Mouse (Mus musculus) CD4-positive helper T cell, adult 2 months (primary cell): ENCODE measurements around the gene Tgfb2.

Experiments
- DNase-seq: peaks from one replicate; pipeline ENCODE4 v3.0.0-alpha.2; 2012; ENCODE audit warnings: low read depth, missing footprints, low spot score

Gene Tgfb2

GRCm38 (mm10) chr1:186702391-186703255, 3.2 kb downstream of the Tgfb2 start:
- no peak for DNase-seq

DNA sequence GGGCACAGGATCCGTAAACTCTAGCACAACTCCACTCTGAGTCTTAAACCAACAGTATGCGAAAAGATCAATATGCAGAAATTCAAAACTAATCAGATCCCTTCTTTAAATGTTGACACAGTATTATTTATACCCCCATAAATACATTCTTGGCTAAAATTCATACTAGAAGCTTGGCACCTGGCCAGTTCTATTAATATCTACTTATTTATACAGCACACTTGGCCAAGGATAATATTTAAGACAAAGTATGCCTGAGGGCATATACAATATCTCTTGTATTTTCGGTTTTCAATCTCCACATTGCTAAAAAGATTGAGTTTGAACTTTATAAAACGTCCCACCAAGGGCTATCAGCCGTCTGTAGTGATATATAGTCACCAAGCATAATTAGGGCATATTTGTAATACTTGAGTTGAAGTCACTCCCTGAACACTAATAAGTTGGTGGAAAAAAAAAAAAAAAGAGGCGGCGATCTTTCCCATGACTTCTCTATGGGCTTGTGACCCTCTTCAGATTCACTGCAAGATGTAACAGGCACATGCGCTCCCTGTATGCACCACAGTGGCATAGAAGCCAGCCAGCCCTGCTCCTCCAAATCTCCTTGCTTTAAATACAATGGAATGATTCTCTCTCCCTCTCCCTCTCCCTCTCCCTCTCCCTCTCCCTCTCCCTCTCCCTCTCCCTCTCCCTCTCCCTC, 4.4 kb downstream of the Tgfb2 start:
- DNase-seq = no peak

DNA sequence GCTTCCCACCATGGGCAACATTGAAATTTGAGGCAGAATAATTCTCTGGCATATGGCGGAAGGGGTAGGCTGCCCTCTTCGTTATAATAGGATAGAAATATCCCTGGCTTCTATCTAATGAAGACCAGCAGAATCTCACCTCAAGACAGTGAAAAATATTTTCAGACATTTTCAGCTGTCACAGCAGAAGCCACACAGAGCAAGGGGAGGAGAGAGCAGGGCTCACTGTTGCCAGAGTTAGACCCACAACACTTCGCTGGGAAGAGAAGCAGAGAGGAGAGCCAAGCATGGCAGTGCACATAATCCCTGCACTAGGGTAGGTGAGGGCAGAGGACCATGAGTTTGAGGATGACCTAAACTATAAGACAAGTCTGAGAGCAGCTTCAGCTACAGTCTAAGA, 5.3 kb downstream of the Tgfb2 start:
- no peak for DNase-seq

DNA sequence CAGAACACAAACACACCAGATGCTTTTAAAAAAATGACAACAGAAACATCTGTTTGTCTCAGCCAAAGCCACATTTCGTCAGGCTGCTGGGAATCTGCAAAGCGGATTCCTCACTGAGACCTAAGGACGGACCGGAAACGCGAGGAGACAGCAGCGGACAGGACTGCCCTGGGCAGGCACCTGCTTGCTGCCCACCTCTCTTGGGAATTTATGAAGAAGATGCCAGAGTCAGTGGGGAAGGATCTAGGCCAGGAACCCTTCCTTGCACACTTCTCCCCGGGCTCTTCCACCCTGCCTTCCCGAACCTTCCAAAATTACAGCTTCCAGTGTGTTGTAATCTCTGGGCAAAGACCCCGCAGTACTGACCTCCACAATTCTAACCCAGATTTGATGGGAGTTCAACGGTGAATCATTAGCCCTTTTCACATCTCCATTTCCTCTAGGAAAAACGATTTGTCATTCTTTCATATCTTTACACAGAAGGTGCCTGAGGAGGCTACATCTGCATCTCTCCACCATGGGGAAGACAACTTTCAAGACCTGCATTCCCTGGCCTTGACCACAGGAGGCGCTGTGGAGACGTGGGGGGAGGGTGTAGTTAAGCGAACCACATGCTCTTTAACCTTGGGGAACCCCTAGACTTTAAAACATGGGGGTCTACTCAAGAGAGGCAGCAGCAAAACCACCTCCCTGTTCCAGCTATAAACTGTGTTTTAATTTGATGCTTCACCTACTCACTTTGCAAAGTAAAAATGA, 7.0 kb downstream of the Tgfb2 start:
- no peak for DNase-seq

GRCm38 (mm10) chr1:186696231-186696630, 9.6 kb downstream of the Tgfb2 start:
- DNase-seq = no peak

- no peak for DNase-seq
Measured at GRCm38 (mm10) chr1:186695361-186695760, 10.4 kb downstream of the Tgfb2 start.

- no peak for DNase-seq
Measured at GRCm38 (mm10) chr1:186692370-186692769, 13.4 kb downstream of the Tgfb2 start.

DNA sequence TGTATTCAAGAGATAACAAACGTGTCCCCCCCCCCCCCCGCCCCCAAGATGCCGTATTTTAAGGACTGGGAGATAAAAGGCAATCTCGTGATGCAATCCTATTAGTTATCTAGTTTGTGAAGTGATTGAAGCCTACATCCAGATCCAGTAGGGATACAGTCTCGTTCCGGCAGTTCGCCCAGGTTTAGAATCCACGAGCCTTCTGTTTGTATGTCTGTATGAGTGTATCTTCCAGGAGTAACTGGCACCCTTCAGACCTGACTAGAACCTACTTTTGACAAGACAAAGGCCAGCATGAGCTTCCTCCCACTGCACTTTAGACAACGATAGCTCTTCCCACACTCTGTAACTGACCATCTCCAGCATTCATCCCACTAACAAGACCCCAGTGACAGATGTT, 14.1 kb downstream of the Tgfb2 start:
- no peak for DNase-seq

DNA sequence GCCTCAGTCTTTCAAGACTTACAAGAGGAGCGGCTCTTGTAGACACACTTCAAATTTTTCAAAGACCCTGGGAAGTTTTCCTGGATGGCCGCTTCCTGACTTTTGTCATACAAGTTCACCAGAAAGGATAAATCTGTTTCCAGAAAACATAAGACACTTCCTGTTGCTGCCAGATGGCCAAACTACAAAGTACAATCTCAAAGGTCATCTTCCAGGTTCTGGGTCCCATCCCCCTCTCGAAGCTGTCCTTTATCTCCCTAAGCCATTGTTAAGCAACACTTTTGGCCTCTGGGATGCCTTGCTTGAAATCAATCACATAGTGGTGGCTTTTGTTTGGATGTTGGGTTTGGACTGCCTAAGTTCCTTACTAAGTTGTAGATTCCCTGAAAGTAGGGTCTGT, 21.7 kb downstream of the Tgfb2 start:
- no peak for DNase-seq

DNA sequence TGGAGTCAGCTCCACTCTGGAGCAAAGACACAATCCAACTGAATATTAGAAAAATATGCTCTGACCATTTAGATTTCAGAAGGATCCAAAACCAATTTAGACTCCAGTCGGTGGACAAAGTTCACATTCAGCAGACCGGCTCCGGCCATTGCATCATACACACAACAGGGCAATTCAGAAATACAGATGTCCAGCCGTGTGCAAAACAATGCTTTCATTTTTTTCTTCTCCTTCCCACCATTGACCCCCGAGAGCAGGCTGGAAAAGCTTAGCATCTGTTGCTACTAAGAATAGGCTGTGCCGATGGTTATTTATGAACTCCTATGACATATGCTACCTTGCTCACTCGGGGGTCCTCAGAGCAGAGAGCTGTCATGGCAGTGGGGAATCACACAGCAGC, 23.2 kb downstream of the Tgfb2 start:
- no peak for DNase-seq

DNA sequence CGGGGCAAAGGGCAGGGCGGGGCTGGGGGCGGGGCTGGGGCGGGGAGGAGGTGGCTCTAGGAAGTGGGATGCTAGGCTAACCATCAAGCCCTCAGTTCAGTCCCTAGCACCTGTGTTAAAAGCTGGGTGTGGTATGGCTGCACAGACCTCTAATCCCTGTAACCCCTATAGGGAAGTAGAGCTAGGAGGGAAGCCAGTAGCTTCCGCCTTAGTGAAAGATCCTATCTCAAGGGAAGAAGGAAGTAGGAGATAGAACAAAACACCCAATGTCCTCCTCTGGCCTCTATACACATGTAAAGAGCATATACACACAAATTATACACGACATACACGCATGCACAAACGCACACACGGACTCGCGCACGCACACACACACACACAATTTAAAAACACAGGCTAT, 28.2 kb downstream of the Tgfb2 start:
- no peak for DNase-seq

GRCm38 (mm10) chr1:186676199-186676598, 29.6 kb downstream of the Tgfb2 start:
- peak; percentile 2 for DNase-seq

DNA sequence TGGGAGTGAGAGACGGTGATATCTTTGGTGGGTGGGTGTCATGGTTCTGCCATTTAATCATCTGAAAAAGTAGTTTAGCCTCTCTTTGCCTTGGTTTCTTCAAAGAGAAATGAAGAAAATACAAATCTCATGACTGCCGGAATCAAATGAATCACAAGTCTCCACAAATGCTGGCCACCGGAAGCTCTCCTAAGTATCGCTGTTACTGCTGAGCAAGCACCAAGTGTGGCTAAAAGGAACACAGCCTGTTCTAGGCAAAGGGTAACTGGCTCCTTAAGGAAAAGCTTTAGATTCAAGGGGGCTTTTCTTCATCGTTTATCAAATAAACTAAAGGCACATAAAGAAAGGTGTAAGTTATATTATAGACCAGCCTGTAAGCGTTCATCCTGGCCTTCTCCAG, 30.5 kb downstream of the Tgfb2 start:
- DNase-seq = no peak

GRCm38 (mm10) chr1:186674621-186675020, 31.2 kb downstream of the Tgfb2 start:
- no peak for DNase-seq

DNA sequence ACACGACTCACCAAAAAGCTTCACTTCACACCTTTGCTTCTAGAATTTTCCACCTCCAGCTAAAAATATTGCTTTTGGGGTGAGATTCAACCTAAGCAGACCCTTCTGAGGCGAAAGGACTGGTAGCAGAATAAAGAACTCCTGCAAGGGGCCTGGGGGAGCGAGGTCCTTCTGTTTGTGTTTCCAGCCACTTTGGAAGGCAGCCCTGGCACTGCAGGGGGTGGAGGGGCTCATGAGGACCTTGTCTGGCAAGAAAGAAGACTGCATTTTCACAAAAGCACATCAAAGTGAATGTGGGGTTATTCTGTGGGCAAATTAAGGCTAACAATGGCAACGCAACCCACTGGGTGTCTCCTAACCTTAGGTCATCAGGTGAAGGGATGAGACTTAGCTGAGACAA, 32.6 kb downstream of the Tgfb2 start:
- no peak for DNase-seq

GRCm38 (mm10) chr1:186663412-186663811, 42.4 kb downstream of the Tgfb2 start:
- no peak for DNase-seq

- DNase-seq = no peak
Measured at GRCm38 (mm10) chr1:186662996-186663395, 42.8 kb downstream of the Tgfb2 start.

GRCm38 (mm10) chr1:186661206-186661921, 44.4 kb downstream of the Tgfb2 start:
- DNase-seq = no peak

DNA sequence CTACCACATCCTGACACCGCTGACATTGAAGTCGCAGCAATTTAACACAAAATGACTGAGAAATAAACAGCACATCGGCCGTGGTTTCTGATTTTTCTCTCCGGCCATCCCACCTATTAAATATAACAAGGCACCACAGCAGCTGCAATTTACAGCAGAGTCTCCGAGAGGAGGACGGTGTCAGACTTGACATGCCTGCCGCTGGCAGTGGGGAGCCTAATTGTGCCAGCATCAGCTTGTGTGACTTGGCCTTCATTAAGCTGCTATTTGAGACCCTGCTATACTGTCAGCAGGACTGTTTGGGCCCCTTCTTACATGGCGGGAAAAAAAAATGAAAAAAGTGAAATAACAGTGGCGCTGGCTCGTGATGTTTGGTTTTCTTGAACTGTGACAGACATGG, 47.0 kb downstream of the Tgfb2 start:
- DNase-seq = no peak

- DNase-seq = no peak
Measured at GRCm38 (mm10) chr1:186657559-186658219, 48.1 kb downstream of the Tgfb2 start.

- DNase-seq = no peak
Measured at GRCm38 (mm10) chr1:186656732-186657329, 49.0 kb downstream of the Tgfb2 start.
